Mouse (Mus musculus): Measurements from ENCODE around the gene Cbll1. TPM values are rescaled to one million over a fixed set of nuclear protein-coding genes. Genes with fewer than 3 reads are reported as not detected.

Cbll1 gene
- total and polyA plus RNA-seq, 3 experiments: 5.3 to 19.8 TPM; not detected in 1

- Histone ChIP-seq H3K36me3 (ENCODE audit: control insufficient read depth in 1 of 2, insufficient read depth in 2 of 2, low read length in 2 of 2) (no peaks in the 10 kb centered on the region), H3K4me3 (ENCODE audit: control insufficient read depth in 1 of 2, insufficient read depth in 1 of 2, low read depth in 2 of 2, low read length in 2 of 2) (no peak overlapping the region), H3K27ac (ENCODE audit: control insufficient read depth, low read depth, low read length) (no peak overlapping the region), H3K9me3 (replicated peaks; ENCODE audit: insufficient read depth, low read length) (no peaks in the 10 kb centered on the region), H3K27me3 (ENCODE audit: control insufficient read depth in 1 of 2, insufficient read depth in 2 of 2, low read length in 2 of 2) (no peaks in the 10 kb centered on the region; a peak in 1 of 4 replicates), H3K79me2 (ENCODE audit: control insufficient read depth, insufficient read depth, low read length, poor library complexity) (no peaks in the 10 kb centered on the region), H3K9ac (ENCODE audit: control insufficient read depth, low read depth, low read length, poor library complexity, severe bottlenecking) (no peak overlapping the region), H3K4me1 (ENCODE audit: control insufficient read depth in 1 of 2, insufficient read depth in 2 of 2, low read length in 2 of 2) (no peaks in the 10 kb centered on the region)
- DNase-seq (ENCODE audit: low read depth, low spot score): no peak
- no peak for TF ChIP-seq ZKSCAN1 (IDR thresholded peaks at IDR 0.05; ENCODE audit: low read depth, low read length)
- no peak for TF ChIP-seq MAZ (IDR thresholded peaks at IDR 0.05; ENCODE audit: low read depth, low read length)
- no peak for TF ChIP-seq UBTF (IDR thresholded peaks at IDR 0.05; ENCODE audit: borderline replicate concordance, insufficient read depth, low read depth, low read length)
- no peak for TF ChIP-seq RCOR1 (IDR thresholded peaks at IDR 0.05; ENCODE audit: low read depth, low read length)
- no peak for TF ChIP-seq KAT2A (conservative IDR thresholded peaks at IDR 0.05; ENCODE audit: low read depth, low read length)
- no peak for TF ChIP-seq CHD2 (IDR thresholded peaks at IDR 0.05; ENCODE audit: low read length)
- no peak for TF ChIP-seq MAFK (IDR thresholded peaks at IDR 0.05; ENCODE audit: borderline replicate concordance, low read depth, low read length)
- no peak for TF ChIP-seq BHLHE40 (IDR thresholded peaks at IDR 0.05; ENCODE audit: borderline replicate concordance, low read depth, low read length)
- no peak for TF ChIP-seq HCFC1 (IDR thresholded peaks at IDR 0.05; ENCODE audit: low read depth, low read length)
- no peak for TF ChIP-seq GATA1 (IDR thresholded peaks at IDR 0.05; ENCODE audit: low read depth, low read length)
- TF ChIP-seq MYC (IDR thresholded peaks at IDR 0.05; ENCODE audit: low read depth, low read length): no peak
Observed at GRCm38 (mm10) chr12:31458474-31458873, 40.9 kb downstream of the Cbll1 start.

DNA sequence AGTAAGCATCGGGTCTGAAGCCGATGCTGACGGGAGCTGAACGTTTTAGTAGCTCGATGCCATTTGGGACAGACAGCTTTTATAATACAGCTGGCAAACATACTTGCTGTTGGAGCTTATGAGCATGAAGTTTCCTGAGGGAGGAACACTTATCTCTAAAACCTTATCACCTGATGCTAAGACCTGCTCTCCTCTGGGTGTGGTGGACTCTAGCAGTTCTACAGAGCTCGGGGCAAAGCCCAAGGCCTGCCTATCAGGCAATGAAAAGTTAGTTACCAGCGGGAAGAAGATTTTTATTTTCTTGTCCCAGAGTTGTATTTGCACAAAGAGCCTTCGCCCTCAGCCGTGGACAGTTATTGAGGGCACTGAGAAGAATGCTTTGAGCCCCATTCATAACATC lies 43.1 kb downstream of the Cbll1 start:
- no peak for DNase-seq (ENCODE audit: low read depth, low spot score)
- H3K9ac ChIP-seq (ENCODE audit: control insufficient read depth, low read depth, low read length, poor library complexity, severe bottlenecking): no peak overlapping the region
- H3K36me3 ChIP-seq (ENCODE audit: control insufficient read depth in 1 of 2, insufficient read depth in 2 of 2, low read length in 2 of 2): no peaks in the 10 kb centered on the region
- TF ChIP-seq GATA1 (IDR thresholded peaks at IDR 0.05; ENCODE audit: low read depth, low read length) (peak; percentile 11; the same call in 1 of the 2 replicates), ETS1 (IDR thresholded peaks at IDR 0.05; ENCODE audit: low read depth, low read length) (no peak)
- H3K4me1 ChIP-seq (ENCODE audit: control insufficient read depth in 1 of 2, insufficient read depth in 2 of 2, low read length in 2 of 2): no peaks in the 10 kb centered on the region
- no peaks in the 10 kb centered on the region for H3K79me2 ChIP-seq (ENCODE audit: control insufficient read depth, insufficient read depth, low read length, poor library complexity)
- no peak overlapping the region for H3K27ac ChIP-seq (ENCODE audit: control insufficient read depth, low read depth, low read length)
- no peak overlapping the region for H3K4me3 ChIP-seq (ENCODE audit: control insufficient read depth in 1 of 2, insufficient read depth in 1 of 2, low read depth in 2 of 2, low read length in 2 of 2)
- H3K27me3 ChIP-seq (ENCODE audit: control insufficient read depth in 1 of 2, insufficient read depth in 2 of 2, low read length in 2 of 2): peaks cover 0 to 1% of the 10 kb centered on the region in 2 experiments; a peak in 1 of 4 replicates
- no peaks in the 10 kb centered on the region for H3K9me3 ChIP-seq (replicated peaks; ENCODE audit: insufficient read depth, low read length)

DNA sequence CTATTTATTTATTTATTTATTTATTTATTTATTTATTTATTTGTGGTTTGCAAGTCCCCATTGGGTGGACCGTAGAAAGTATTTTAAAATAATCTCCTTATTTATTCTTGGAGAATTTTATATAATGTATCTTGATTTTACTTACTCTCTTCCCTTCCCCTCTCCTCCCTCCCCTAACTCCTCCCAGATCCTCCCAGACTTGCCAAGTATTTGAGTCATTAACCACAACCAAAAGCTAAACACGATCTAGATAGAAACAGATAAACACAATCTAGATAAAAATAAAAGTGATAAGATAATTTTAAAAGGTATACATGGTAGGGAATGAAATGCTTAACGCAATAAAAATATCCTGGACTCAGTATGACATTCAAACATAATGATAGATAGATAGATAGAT lies 50.1 kb downstream of the Cbll1 start:
- H3K27ac ChIP-seq (ENCODE audit: control insufficient read depth, low read depth, low read length): no peak overlapping the region
- TF ChIP-seq GATA1 (IDR thresholded peaks at IDR 0.05; ENCODE audit: low read depth, low read length) (peak; percentile 57; the same call in 1 of the 2 replicates), SIN3A (IDR thresholded peaks at IDR 0.05; ENCODE audit: low read length) (no peak)

More for the DNA sequence above, 50.1 kb downstream of the Cbll1 start:
- Histone ChIP-seq H3K36me3 (ENCODE audit: control insufficient read depth in 1 of 2, insufficient read depth in 2 of 2, low read length in 2 of 2) (no peaks in the 10 kb centered on the region), H3K9ac (ENCODE audit: control insufficient read depth, low read depth, low read length, poor library complexity, severe bottlenecking) (no peak overlapping the region), H3K79me2 (ENCODE audit: control insufficient read depth, insufficient read depth, low read length, poor library complexity) (no peaks in the 10 kb centered on the region), H3K4me1 (ENCODE audit: control insufficient read depth in 1 of 2, insufficient read depth in 2 of 2, low read length in 2 of 2) (peaks cover 0 to 7% of the 10 kb centered on the region in 2 experiments; a peak in 2 of 4 replicates), H3K27me3 (ENCODE audit: control insufficient read depth in 1 of 2, insufficient read depth in 2 of 2, low read length in 2 of 2) (peaks cover 0 to 6% of the 10 kb centered on the region in 2 experiments; a peak in 2 of 4 replicates), H3K4me3 (ENCODE audit: control insufficient read depth in 1 of 2, insufficient read depth in 1 of 2, low read depth in 2 of 2, low read length in 2 of 2) (no peak overlapping the region), H3K9me3 (replicated peaks; ENCODE audit: insufficient read depth, low read length) (no peaks in the 10 kb centered on the region)
- DNase-seq (ENCODE audit: low read depth, low spot score): no peak

Data from MEL (cell line).